Mouse (Mus musculus) forebrain, embryonic 13.5 days (tissue): Measurements from ENCODE around the gene Sh3kbp1. TPM values are rescaled to one million over a fixed set of nuclear protein-coding genes. Genes with fewer than 3 reads are reported as not detected.

Experiments
- ATAC-seq: fragments of 200-750 bp; cut with Nextera tagmentation; 2 replicates; pipeline ENCODE4 v1.8.0; 2017
- H3K27ac ChIP-seq: fragments of 300-500 bp; sonication (generic); 2 replicates; pipeline ENCODE4 v1.5.1; 2015; ENCODE audit warnings: inconsistent platforms, mild to moderate bottlenecking, moderate library complexity
- H3K27me3 ChIP-seq: fragments of 300-500 bp; sonication (generic); 2 replicates; pipeline ENCODE4 v1.6.1; 2015; ENCODE audit warnings: mild to moderate bottlenecking, inconsistent platforms
- H3K36me3 ChIP-seq: fragments of 300-500 bp; sonication (generic); 2 replicates; pipeline ENCODE4 v1.6.1; 2015; ENCODE audit warnings: mild to moderate bottlenecking, inconsistent platforms; ENCODE audit not compliant: poor library complexity, severe bottlenecking
- H3K4me1 ChIP-seq: fragments of 300-500 bp; sonication (generic); 2 replicates; pipeline ENCODE4 v1.6.1; 2015; ENCODE audit warnings: inconsistent platforms
- H3K4me2 ChIP-seq: fragments of 300-500 bp; sonication (generic); 2 replicates; pipeline ENCODE4 v1.6.1; 2015; ENCODE audit warnings: inconsistent platforms, mild to moderate bottlenecking, moderate library complexity
- H3K4me3 ChIP-seq: fragments of 300-500 bp; sonication (generic); 2 replicates; pipeline ENCODE4 v1.5.1; 2015; ENCODE audit warnings: mild to moderate bottlenecking, inconsistent platforms
- H3K9ac ChIP-seq: fragments of 300-500 bp; sonication (generic); 2 replicates; pipeline ENCODE4 v1.6.1; 2015; ENCODE audit warnings: mild to moderate bottlenecking, inconsistent platforms
- H3K9me3 ChIP-seq: fragments of 300-500 bp; sonication (generic); replicated peaks from 2 replicates; pipeline ENCODE4 v1.6.1; 2016; ENCODE audit warnings: inconsistent platforms
- WGBS: fragments of 180-500 bp; shearing (Covaris S2); methylation state at CpG from one replicate; pipeline ENCODE4 v1.1.7; 2015; 5-methylcytosine and 5-hydroxymethylcytosine counted together
- polyA plus RNA-seq: library from polyadenylated mRNA; unstranded; fragments of >200 nt; fragmentation: Nextera tagmentation; extraction: Ambion mirVana; gene quantifications from 2 replicates; pipeline ENCODE4 v1.2.1, GENCODE M21; 2015

The Sh3kbp1 gene
- polyA plus RNA-seq, 1 experiment from 2014 or later = 33.4 TPM

GRCm38 (mm10) chrX:159711070-159712029 is 84.3 kb downstream of the Sh3kbp1 start:
- no peak for ATAC-seq
- H3K27me3 ChIP-seq = no peaks in the 10 kb centered on the region; the same call in 1 of the 2 replicates
- 90% methylated on average over 13 of the region's 13 CpGs for WGBS
- H3K9ac ChIP-seq = no peak overlapping the region
- H3K9me3 ChIP-seq = no peaks in the 10 kb centered on the region
- H3K4me3 ChIP-seq = no peak overlapping the region
- no peaks in the 10 kb centered on the region for H3K36me3 ChIP-seq
- peaks cover 10% of the 10 kb centered on the region; the same call in 1 of the 2 replicates for H3K4me1 ChIP-seq
- H3K4me2 ChIP-seq = no peak overlapping the region
- no peak overlapping the region for H3K27ac ChIP-seq

DNA sequence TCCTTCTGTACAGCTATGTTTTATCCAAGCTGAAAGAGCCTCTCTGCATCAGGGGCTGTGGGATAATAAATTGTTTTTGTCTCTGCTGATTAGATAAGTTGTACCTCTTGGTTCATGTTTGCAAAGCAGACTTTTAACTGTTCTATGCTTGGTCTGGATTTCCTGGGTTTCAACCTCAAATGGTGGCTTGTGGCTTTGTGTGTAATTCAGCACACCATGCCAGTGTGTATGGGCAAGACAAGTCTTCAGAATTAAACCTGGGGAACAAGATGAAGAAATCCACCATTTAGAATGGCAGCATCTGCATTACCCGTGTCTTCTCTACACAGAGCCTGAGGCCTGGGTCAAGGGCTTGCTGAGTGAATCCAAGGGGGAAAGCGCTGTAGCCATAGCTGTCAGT is 86.1 kb downstream of the Sh3kbp1 start:
- no peak overlapping the region for H3K9ac ChIP-seq
- H3K9me3 ChIP-seq = no peaks in the 10 kb centered on the region
- WGBS = 80% methylated on average over 2 of the region's 2 CpGs
- no peaks in the 10 kb centered on the region for H3K36me3 ChIP-seq
- no peaks in the 10 kb centered on the region; the same call in 1 of the 2 replicates for H3K27me3 ChIP-seq
- no peak for ATAC-seq
- H3K27ac ChIP-seq = no peak overlapping the region
- no peak overlapping the region for H3K4me2 ChIP-seq
- peaks cover 9% of the 10 kb centered on the region; the same call in 1 of the 2 replicates for H3K4me1 ChIP-seq
- H3K4me3 ChIP-seq = no peak overlapping the region

- Histone ChIP-seq H3K9me3 (no peaks in the 10 kb centered on the region), H3K36me3 (no peaks in the 10 kb centered on the region), H3K27ac (no peak overlapping the region), H3K4me1 (no peaks in the 10 kb centered on the region), H3K9ac (no peak overlapping the region), H3K4me3 (no peak overlapping the region), H3K27me3 (no peaks in the 10 kb centered on the region), H3K4me2 (no peak overlapping the region)
- no peak for ATAC-seq
- 86% methylated on average over 1 of the region's 1 CpGs for WGBS
Observed at GRCm38 (mm10) chrX:159721390-159721789, 94.3 kb downstream of the Sh3kbp1 start.

- H3K9ac ChIP-seq = no peak overlapping the region
- H3K4me1 ChIP-seq = no peaks in the 10 kb centered on the region
- 0 out of 2 replicates have a peak, but pooled peaks cover 5% of the 10 kb centered on the region for H3K27me3 ChIP-seq
- H3K4me2 ChIP-seq = no peak overlapping the region
- ATAC-seq = no peak
- WGBS = 87% methylated on average over 3 of the region's 3 CpGs
- H3K27ac ChIP-seq = no peak overlapping the region
- no peak overlapping the region for H3K4me3 ChIP-seq
- H3K36me3 ChIP-seq = no peaks in the 10 kb centered on the region
- H3K9me3 ChIP-seq = no peaks in the 10 kb centered on the region
Observed at GRCm38 (mm10) chrX:159731421-159731820, 104.3 kb downstream of the Sh3kbp1 start.

DNA sequence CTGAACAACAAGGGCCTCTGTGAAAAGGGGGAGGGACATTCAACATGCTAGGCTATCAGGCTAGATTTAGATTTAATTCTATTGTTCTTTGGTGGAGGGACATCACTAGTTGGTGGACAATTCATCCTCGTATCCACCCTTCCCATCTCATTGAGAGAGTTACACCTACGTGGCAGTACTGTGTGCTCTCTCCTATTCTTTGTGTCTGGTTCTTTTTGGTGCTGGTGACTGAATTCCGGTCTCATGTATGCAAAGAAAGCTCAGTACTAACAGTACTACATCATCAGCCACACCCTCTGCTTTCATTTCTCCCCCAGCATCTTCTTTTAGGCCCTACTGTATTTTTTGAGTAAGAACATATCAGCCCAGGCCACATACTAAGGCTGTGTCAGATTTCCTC is 105.8 kb downstream of the Sh3kbp1 start:
- Histone ChIP-seq H3K4me1 (no peaks in the 10 kb centered on the region), H3K36me3 (no peaks in the 10 kb centered on the region), H3K4me3 (no peak overlapping the region), H3K27me3 (0 out of 2 replicates have a peak, but pooled peaks cover 5% of the 10 kb centered on the region), H3K9ac (no peak overlapping the region), H3K9me3 (no peaks in the 10 kb centered on the region), H3K4me2 (no peak overlapping the region), H3K27ac (no peak overlapping the region)
- no peak for ATAC-seq
- WGBS = 77% methylated on average over 3 of the region's 3 CpGs

- Histone ChIP-seq H3K27ac (no peak overlapping the region), H3K27me3 (0 out of 2 replicates have a peak, but pooled peaks cover 5% of the 10 kb centered on the region), H3K4me2 (no peak overlapping the region), H3K36me3 (no peaks in the 10 kb centered on the region), H3K4me3 (no peak overlapping the region), H3K9me3 (no peaks in the 10 kb centered on the region), H3K4me1 (no peaks in the 10 kb centered on the region), H3K9ac (no peak overlapping the region)
- WGBS = 80% methylated on average over 2 of the region's 2 CpGs
- ATAC-seq = no peak
Observed at GRCm38 (mm10) chrX:159733948-159734347, 106.9 kb downstream of the Sh3kbp1 start.

GRCm38 (mm10) chrX:159735513-159736099 is 108.5 kb downstream of the Sh3kbp1 start:
- H3K4me3 ChIP-seq = no peak overlapping the region
- no peak overlapping the region for H3K9ac ChIP-seq
- no peak overlapping the region for H3K4me2 ChIP-seq
- H3K4me1 ChIP-seq = no peaks in the 10 kb centered on the region
- WGBS = 63% methylated on average over 6 of the region's 6 CpGs
- no peak overlapping the region for H3K27ac ChIP-seq
- 0 out of 2 replicates have a peak, but pooled peaks cover 5% of the 10 kb centered on the region for H3K27me3 ChIP-seq
- no peak for ATAC-seq
- no peaks in the 10 kb centered on the region for H3K9me3 ChIP-seq
- no peaks in the 10 kb centered on the region for H3K36me3 ChIP-seq

DNA sequence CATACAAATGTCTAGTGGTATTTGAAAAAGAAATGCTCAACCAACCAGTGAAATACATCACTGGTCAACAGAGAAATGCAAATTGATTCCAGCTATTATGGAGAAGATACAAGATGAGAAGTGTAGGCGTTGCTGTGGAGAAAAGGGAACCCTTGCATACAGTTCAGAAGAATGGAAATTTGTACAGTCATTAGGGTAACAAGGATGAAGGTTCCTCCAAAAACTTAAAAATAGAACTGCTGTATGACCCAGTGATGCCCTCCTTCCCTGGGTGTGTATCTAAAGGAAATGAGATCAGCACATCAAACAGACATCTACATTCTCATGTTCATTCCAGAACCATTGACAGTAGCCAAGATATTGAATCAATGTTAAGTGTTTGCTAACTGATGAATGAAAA is 110.3 kb downstream of the Sh3kbp1 start:
- no peaks in the 10 kb centered on the region for H3K9me3 ChIP-seq
- H3K27ac ChIP-seq = no peak overlapping the region
- H3K27me3 ChIP-seq = 0 out of 2 replicates have a peak, but pooled peaks cover 2% of the 10 kb centered on the region
- 85% methylated on average over 1 of the region's 1 CpGs for WGBS
- no peak overlapping the region for H3K9ac ChIP-seq
- H3K4me3 ChIP-seq = no peak overlapping the region
- no peak overlapping the region for H3K4me2 ChIP-seq
- no peaks in the 10 kb centered on the region for H3K4me1 ChIP-seq
- ATAC-seq = no peak
- no peaks in the 10 kb centered on the region for H3K36me3 ChIP-seq

- Histone ChIP-seq H3K4me3 (no peak overlapping the region), H3K9me3 (no peaks in the 10 kb centered on the region), H3K27ac (no peak overlapping the region), H3K27me3 (peaks cover 4% of the 10 kb centered on the region; the same call in 1 of the 2 replicates), H3K36me3 (no peaks in the 10 kb centered on the region), H3K9ac (no peak overlapping the region), H3K4me2 (no peak overlapping the region), H3K4me1 (0 out of 2 replicates have a peak, but pooled peaks cover 3% of the 10 kb centered on the region)
- WGBS = 46% methylated on average over 5 of the region's 5 CpGs
- ATAC-seq = no peak
Observed at GRCm38 (mm10) chrX:159744035-159744434, 117.0 kb downstream of the Sh3kbp1 start.

DNA sequence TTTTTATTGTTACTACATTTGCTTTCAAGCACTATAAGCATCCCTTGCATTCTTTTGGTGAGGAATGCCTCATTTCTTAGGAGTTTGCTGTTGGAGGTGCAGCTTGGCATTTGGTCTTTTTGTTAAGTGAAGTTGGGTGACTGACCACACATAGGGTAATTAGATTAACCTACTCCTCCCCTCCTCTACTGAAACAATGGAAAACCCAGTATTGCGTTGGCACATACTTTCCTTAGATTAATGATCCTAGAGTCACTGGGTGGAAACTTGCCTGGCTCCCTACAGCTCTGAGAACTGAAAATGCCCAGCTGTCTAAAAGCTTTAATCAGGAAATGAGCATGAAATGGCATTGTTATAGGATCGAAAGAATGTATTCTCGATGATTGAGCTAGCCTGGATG is 117.5 kb downstream of the Sh3kbp1 start:
- H3K27ac ChIP-seq = no peak overlapping the region
- ATAC-seq = no peak
- no peaks in the 10 kb centered on the region for H3K36me3 ChIP-seq
- H3K9me3 ChIP-seq = no peaks in the 10 kb centered on the region
- H3K9ac ChIP-seq = no peak overlapping the region
- H3K27me3 ChIP-seq = peaks cover 4% of the 10 kb centered on the region; the same call in 1 of the 2 replicates
- 0 out of 2 replicates have a peak, but pooled peaks cover 3% of the 10 kb centered on the region for H3K4me1 ChIP-seq
- WGBS = 23% methylated on average over 3 of the region's 3 CpGs
- H3K4me3 ChIP-seq = no peak overlapping the region
- no peak overlapping the region for H3K4me2 ChIP-seq

DNA sequence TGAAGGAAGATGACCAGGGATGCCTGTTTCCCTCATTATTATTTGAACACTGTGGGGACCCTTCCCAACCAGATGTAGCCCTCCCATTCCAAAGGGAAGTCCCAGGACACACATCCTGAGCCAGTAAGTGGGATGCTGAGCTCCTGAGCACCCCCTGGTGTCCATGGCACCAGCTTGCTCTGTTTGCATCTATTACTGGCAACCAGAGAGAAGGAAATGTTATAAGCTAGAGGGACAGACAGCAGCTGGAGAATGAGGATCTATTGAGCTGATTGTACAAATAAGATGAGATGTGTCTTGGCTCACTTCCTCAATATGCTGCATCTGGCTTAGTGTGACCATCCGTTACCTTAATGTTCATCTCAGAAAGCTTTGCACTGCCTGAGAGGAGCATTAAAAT is 124.8 kb downstream of the Sh3kbp1 start:
- Histone ChIP-seq H3K4me1 (no peaks in the 10 kb centered on the region), H3K27ac (no peak overlapping the region), H3K36me3 (no peaks in the 10 kb centered on the region), H3K9ac (no peak overlapping the region), H3K4me2 (no peak overlapping the region), H3K27me3 (no peaks in the 10 kb centered on the region), H3K9me3 (no peaks in the 10 kb centered on the region), H3K4me3 (no peak overlapping the region)
- 97% methylated on average over 1 of the region's 1 CpGs for WGBS
- no peak for ATAC-seq

DNA sequence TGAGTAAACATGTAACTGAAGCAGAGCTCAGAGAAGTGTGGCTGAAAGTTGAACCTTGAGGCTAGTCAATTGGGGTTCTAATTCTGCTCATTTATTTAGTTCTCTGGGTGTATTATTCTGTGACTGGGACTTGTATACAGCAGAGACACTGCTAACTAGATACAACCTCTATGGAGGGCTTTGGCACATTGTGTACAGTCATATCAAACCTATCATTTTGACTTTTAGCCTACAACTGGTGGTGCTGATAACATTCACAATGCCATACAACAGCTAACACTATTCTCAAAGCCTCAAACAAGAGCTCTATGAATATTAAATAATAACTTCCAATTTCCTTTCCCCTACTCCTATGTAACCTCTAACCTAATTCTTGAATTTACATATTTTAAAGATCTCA is 129.2 kb downstream of the Sh3kbp1 start:
- Histone ChIP-seq H3K4me2 (no peak overlapping the region), H3K27me3 (no peaks in the 10 kb centered on the region), H3K4me3 (no peak overlapping the region), H3K9ac (no peak overlapping the region), H3K4me1 (no peaks in the 10 kb centered on the region), H3K27ac (no peak overlapping the region), H3K36me3 (no peaks in the 10 kb centered on the region), H3K9me3 (no peaks in the 10 kb centered on the region)
- no peak for ATAC-seq
